Mouse (Mus musculus) embryonic fibroblast, embryonic 13.5 days (primary cell): ENCODE data around the gene Adamts17. TPM values are rescaled to one million over a fixed set of nuclear protein-coding genes. Genes with fewer than 3 reads are reported as not detected.

Experiments
- H3K27ac ChIP-seq: 2 replicates; pipeline ENCODE4 v1.5.1; 2012; ENCODE audit warnings: low read length, control low read depth, inconsistent platforms; ENCODE audit not compliant: insufficient read depth
- H3K4me1 ChIP-seq: 2 replicates; pipeline ENCODE4 v1.6.1; 2011; ENCODE audit warnings: low read length; ENCODE audit not compliant: control insufficient read depth, insufficient read depth
- H3K4me3 ChIP-seq: 2 replicates; pipeline ENCODE4 v1.5.1; 2011; ENCODE audit warnings: mild to moderate bottlenecking, control low read depth, low read length; ENCODE audit not compliant: insufficient read depth
- CTCF ChIP-seq: IDR thresholded peaks from 2 replicates; pipeline ENCODE4 v1.5.1; 2011; ENCODE audit warnings: mild to moderate bottlenecking, control low read depth, low read length, moderate library complexity, borderline replicate concordance; ENCODE audit not compliant: insufficient read depth
- POLR2A ChIP-seq: IDR thresholded peaks from 2 replicates; pipeline ENCODE4 v1.6.1; 2011; ENCODE audit warnings: low read depth, mild to moderate bottlenecking, control low read depth, low read length, moderate library complexity
- polyA plus RNA-seq: library from polyadenylated mRNA; stranded (reverse); fragments of >200 nt; gene quantifications from 2 replicates; pipeline ENCODE4 v1.2.4, GENCODE M21; 2011; ENCODE audit warnings: low read depth; ENCODE audit not compliant: missing spikeins, insufficient read length

The Adamts17 gene
- polyA plus RNA-seq, 1 experiment, result 1.3 TPM

DNA sequence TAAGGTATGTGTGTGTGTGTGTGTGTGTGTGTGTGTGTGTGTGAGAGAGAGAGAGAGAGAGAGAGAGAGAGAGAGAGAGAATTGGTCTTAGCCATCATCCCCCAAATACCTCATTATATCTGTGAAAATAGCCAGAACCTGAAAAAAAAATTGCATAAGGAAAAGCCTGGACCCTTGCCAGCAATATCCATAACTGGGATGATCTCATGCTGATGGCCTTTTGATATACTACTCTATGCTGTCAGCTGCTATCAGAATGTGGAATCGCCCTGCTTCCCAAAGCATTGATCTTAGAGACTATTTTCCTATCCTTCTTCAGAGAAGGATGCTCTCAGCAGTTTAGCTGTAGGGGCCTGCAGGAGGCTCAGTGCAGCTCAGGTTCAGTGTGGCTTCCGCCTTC lies 257.6 kb downstream of the Adamts17 start:
- H3K4me3 ChIP-seq, result no peak overlapping the region
- H3K27ac ChIP-seq, result no peak overlapping the region
- no peaks in the 10 kb centered on the region for H3K4me1 ChIP-seq
- TF ChIP-seq CTCF, result no peak

GRCm38 (mm10) chr7:67101418-67101973 lies 262.0 kb downstream of the Adamts17 start:
- Histone ChIP-seq H3K4me1 (peaks cover 4% of the 10 kb centered on the region), H3K4me3 (no peak overlapping the region), H3K27ac (no peak overlapping the region; the same call in 1 of the 2 replicates)
- TF ChIP-seq CTCF (no peak), POLR2A (no peak)

- H3K4me1 ChIP-seq, result no peaks in the 10 kb centered on the region
- H3K27ac ChIP-seq, result no peak overlapping the region
- H3K4me3 ChIP-seq, result no peak overlapping the region
- no peak for TF ChIP-seq POLR2A
- no peak for TF ChIP-seq CTCF
Measured at GRCm38 (mm10) chr7:67110551-67111159, 271.1 kb downstream of the Adamts17 start.

GRCm38 (mm10) chr7:67112495-67113216 lies 273.1 kb downstream of the Adamts17 start:
- H3K4me1 ChIP-seq, result no peaks in the 10 kb centered on the region
- H3K4me3 ChIP-seq, result no peak overlapping the region
- H3K27ac ChIP-seq, result no peak overlapping the region
- TF ChIP-seq POLR2A (no peak), CTCF (no peak)

GRCm38 (mm10) chr7:67114056-67114455 lies 274.5 kb downstream of the Adamts17 start:
- Histone ChIP-seq H3K27ac (no peak overlapping the region), H3K4me1 (no peaks in the 10 kb centered on the region), H3K4me3 (no peak overlapping the region)
- TF ChIP-seq POLR2A (no peak), CTCF (no peak)

DNA sequence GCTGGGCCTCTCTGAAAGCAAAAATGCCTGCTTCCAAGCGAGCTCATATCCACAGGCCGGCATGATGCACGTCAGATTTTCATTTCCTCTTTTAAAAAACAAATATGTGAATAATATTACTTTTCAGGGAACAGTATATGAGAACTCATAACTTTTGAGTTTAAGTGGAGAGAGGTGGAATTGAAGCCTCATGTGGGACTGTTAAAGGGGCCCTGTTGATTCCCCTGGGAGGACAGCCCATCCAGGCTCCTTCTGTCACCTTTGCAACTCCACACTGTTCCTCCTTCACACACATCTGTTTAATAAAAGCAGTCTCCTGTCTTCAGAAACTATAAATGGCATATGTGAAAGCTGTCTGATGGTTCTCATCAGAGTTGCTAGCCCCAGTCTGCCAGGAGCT lies 275.5 kb downstream of the Adamts17 start:
- no peak overlapping the region for H3K4me3 ChIP-seq
- H3K4me1 ChIP-seq, result no peaks in the 10 kb centered on the region
- no peak overlapping the region for H3K27ac ChIP-seq
- TF ChIP-seq CTCF, result no peak
- TF ChIP-seq POLR2A, result no peak

DNA sequence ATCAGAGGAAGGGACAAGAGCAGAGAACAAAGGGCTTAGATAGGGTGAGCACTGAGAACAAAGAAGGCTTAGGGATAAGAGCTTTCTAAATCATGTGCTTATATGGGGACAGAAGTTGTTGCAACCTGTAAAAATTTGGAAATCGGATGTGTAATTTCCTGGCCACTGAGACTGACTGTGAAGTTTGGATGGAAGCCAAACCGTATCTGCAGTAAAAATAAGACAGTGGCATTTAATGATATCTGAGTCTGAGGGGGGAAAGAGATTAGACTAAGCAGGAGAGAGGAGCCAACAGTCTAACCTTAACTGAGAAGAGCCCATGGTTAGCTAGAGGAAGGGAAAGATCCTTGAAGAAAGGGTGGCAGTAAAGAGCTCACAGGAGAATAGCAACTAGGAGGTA lies 295.6 kb downstream of the Adamts17 start:
- no peak for TF ChIP-seq POLR2A
- no peak for TF ChIP-seq CTCF
- no peak overlapping the region; the same call in 1 of the 2 replicates for H3K27ac ChIP-seq
- no peaks in the 10 kb centered on the region for H3K4me1 ChIP-seq
- no peak overlapping the region for H3K4me3 ChIP-seq

GRCm38 (mm10) chr7:67142347-67143015 lies 302.9 kb downstream of the Adamts17 start:
- Histone ChIP-seq H3K27ac (no peak overlapping the region), H3K4me1 (no peaks in the 10 kb centered on the region), H3K4me3 (no peak overlapping the region)
- no peak for TF ChIP-seq POLR2A
- TF ChIP-seq CTCF, result no peak

- TF ChIP-seq POLR2A (no peak), CTCF (no peak)
- no peaks in the 10 kb centered on the region for H3K4me1 ChIP-seq
- no peak overlapping the region for H3K4me3 ChIP-seq
- H3K27ac ChIP-seq, result no peak overlapping the region
Measured at GRCm38 (mm10) chr7:67145748-67146147, 306.2 kb downstream of the Adamts17 start.

GRCm38 (mm10) chr7:67146151-67146550 lies 306.6 kb downstream of the Adamts17 start:
- TF ChIP-seq CTCF, result no peak
- TF ChIP-seq POLR2A, result no peak
- Histone ChIP-seq H3K27ac (no peak overlapping the region), H3K4me1 (no peaks in the 10 kb centered on the region)

More at GRCm38 (mm10) chr7:67146151-67146550, 306.6 kb downstream of the Adamts17 start:
- H3K4me3 ChIP-seq, result no peak overlapping the region
